Mouse (Mus musculus): ENCODE measurements around the gene Plce1.

GRCm38 (mm10) chr19:38470257-38470893, 10.5 kb upstream of the Plce1 start:
- no peak for TF ChIP-seq CTCF (IDR thresholded peaks at IDR 0.05; ENCODE audit: low read depth)
- TF ChIP-seq EP300 (IDR thresholded peaks at IDR 0.05; ENCODE audit: low read depth), result no peak

Data from liver, embryonic 14.5 days (tissue).